ENCODE assay signal across 8 mouse cellular contexts in the genomic region with DNA sequence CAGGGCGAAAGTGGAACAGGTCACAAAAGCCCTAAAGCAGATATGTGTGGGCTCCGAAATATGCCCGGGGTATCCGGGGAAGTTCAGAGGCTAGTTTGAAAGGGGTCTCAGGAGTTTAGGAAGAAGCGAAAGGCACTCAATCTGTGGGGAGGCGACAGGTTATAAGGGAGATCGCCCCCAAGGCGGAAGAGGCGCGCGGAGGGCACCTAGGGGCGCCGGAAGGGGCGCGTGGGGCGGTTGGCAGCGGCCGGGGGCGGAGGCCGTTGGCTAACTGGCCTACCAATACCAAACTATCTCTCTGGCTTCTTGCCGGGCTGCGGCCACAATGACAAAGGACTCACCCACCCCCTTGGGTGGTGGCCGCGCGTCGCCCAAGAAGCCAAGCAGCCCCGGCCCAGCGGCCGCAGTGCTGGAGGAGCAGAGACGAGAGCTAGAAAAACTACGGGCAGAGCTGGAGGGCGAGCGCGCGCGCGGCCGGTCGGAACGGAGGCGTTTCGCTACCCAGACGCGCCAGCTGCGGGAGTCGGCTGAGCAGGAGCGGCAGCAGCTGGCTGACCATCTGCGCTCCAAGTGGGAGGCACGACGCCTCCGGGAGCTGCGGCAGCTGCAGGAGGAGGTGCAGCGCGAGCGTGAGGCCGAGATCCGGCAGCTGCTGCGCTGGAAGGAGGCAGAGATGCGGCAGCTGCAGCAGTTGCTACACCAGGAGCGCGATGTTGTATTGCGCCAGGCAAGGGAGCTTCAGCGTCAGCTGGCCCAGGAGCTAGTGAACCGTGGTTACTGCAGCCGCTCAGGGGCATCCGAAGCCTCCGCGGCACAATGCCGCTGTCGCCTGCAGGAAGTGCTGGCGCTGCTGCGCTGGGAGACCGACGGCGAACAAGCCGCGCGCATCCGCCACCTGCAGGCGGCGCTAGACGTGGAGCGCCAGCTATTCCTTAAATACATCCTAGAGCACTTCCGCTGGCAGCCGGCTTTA. TPM values are rescaled to one million over a fixed set of nuclear protein-coding genes. Genes with fewer than 3 reads are reported as not detected.
DNase-seq lines count a peak whose midpoint lies in the region; ATAC-seq and TF ChIP-seq lines count a peak whose summit lies in the region.

A gene (plus strand): TSS at position 215 of the 973 bp plus-strand sequence.

- TF ChIP-seq CTCF in CH12.LX (conservative IDR thresholded peaks at IDR 0.05 in 1 of 2, IDR thresholded peaks at IDR 0.05 in 1 of 2; ENCODE audit: low read depth in 2 of 2, low read length in 2 of 2): peak; percentile 54 to 97; a peak in 3 of 4 replicates
- peak; percentile 74 for TF ChIP-seq CTCF in heart, postnatal 0 days (IDR thresholded peaks at IDR 0.05; ENCODE audit: low read depth)
- peak; percentile 90 for TF ChIP-seq CTCF in stomach, postnatal 0 days (IDR thresholded peaks at IDR 0.05; ENCODE audit: low read depth)

- DNase-seq in CH12.LX (ENCODE audit: extremely low read depth): peak; percentile 74
- DNase-seq in c-Kit-positive CD71-positive TER-119-positive erythroid progenitor cells, embryonic 14.5 days (ENCODE audit: low spot score): peak; percentile 78
- DNase-seq in heart, postnatal 0 days (ENCODE audit: low spot score): peak; percentile 86
- DNase-seq in kidney, postnatal 36 days: peak; percentile 83 to 93
- DNase-seq in stomach, postnatal 0 days (ENCODE audit: low spot score): peak; percentile 90

- TF ChIP-seq EP300 in CH12.LX (IDR thresholded peaks at IDR 0.05; ENCODE audit: low read length): peak; percentile 19; the same call in 1 of the 2 replicates
- TF ChIP-seq EP300 in heart, postnatal 0 days (IDR thresholded peaks at IDR 0.05; ENCODE audit: low read depth): 0 out of 2 replicates have a peak, but pooled peaks have one; percentile 16
- TF ChIP-seq EP300 in stomach, postnatal 0 days (optimal IDR thresholded peaks at IDR 0.05): no peak

- peak; percentile 88 for ATAC-seq in forebrain, embryonic 12.5 days (ENCODE audit: low FRiP score)
- ATAC-seq in heart, postnatal 0 days (ENCODE audit: insufficient read depth, low read depth): peak; percentile 79
- peak; percentile 60 for ATAC-seq in liver, embryonic 15.5 days (ENCODE audit: insufficient read depth)
- ATAC-seq in neural tube, embryonic 12.5 days (ENCODE audit: low FRiP score, low read depth): peak; percentile 89
- ATAC-seq in stomach, postnatal 0 days (ENCODE audit: low FRiP score, low TSS enrichment): peak; percentile 58

- no peaks in the 10 kb centered on the region for H3K36me3 ChIP-seq in CH12.LX (replicated peaks in 1 of 2; ENCODE audit: control insufficient read depth in 1 of 2, insufficient read depth in 1 of 2, low read length in 1 of 2)
- H3K36me3 ChIP-seq in forebrain, embryonic 12.5 days (replicated peaks): no peaks in the 10 kb centered on the region
- no peaks in the 10 kb centered on the region for H3K36me3 ChIP-seq in heart, postnatal 0 days (replicated peaks; ENCODE audit: control insufficient read depth, insufficient read depth, low read length)
- H3K36me3 ChIP-seq in liver, embryonic 15.5 days (replicated peaks): no peaks in the 10 kb centered on the region
- no peaks in the 10 kb centered on the region; the same call in 1 of the 2 replicates for H3K36me3 ChIP-seq in neural tube, embryonic 12.5 days
- H3K36me3 ChIP-seq in stomach, postnatal 0 days (ENCODE audit: control insufficient read depth, insufficient read depth, low read length): no peaks in the 10 kb centered on the region

- peak within 1 kb of the TSS; percentile 85 for H3K4me2 ChIP-seq in CH12.LX (ENCODE audit: insufficient read depth, low read depth, poor library complexity, severe bottlenecking)
- H3K4me2 ChIP-seq in forebrain, embryonic 12.5 days: peak within 1 kb of the TSS; percentile 95
- H3K4me2 ChIP-seq in heart, postnatal 0 days (ENCODE audit: low read depth, low read length): peak within 1 kb of the TSS; percentile 96
- H3K4me2 ChIP-seq in liver, embryonic 15.5 days: peak within 1 kb of the TSS; percentile 99
- H3K4me2 ChIP-seq in neural tube, embryonic 12.5 days (replicated peaks): peak within 1 kb of the TSS; percentile 81
- peak within 1 kb of the TSS; percentile 100 for H3K4me2 ChIP-seq in stomach, postnatal 0 days (replicated peaks; ENCODE audit: low read depth)

- no peaks in the 10 kb centered on the region for H3K79me2 ChIP-seq in CH12.LX (replicated peaks; ENCODE audit: control insufficient read depth, extremely low read depth, insufficient read depth, poor library complexity, severe bottlenecking)

- under 1% methylated on average over 85 of the region's 85 CpGs for WGBS in forebrain, embryonic 12.5 days
- WGBS in heart, postnatal 0 days: 1% methylated on average over 83 of the region's 85 CpGs
- under 1% methylated on average over 85 of the region's 85 CpGs for WGBS in liver, embryonic 15.5 days (ENCODE audit: insufficient replicate concordance)
- under 1% methylated on average over 85 of the region's 85 CpGs for WGBS in neural tube, embryonic 12.5 days
- WGBS in stomach, postnatal 0 days: under 1% methylated on average over 85 of the region's 85 CpGs

- peaks cover 4 to 26% of the 10 kb centered on the region in 2 experiments for H3K4me1 ChIP-seq in CH12.LX (ENCODE audit: control insufficient read depth in 1 of 2, insufficient read depth in 2 of 2)
- H3K4me1 ChIP-seq in forebrain, embryonic 12.5 days: peaks cover 24% of the 10 kb centered on the region
- H3K4me1 ChIP-seq in heart, postnatal 0 days (ENCODE audit: control insufficient read depth, insufficient read depth): peaks cover 13% of the 10 kb centered on the region
- H3K4me1 ChIP-seq in liver, embryonic 15.5 days (replicated peaks): peaks cover 27% of the 10 kb centered on the region
- peaks cover 17% of the 10 kb centered on the region for H3K4me1 ChIP-seq in neural tube, embryonic 12.5 days
- peaks cover 5% of the 10 kb centered on the region; the same call in 1 of the 2 replicates for H3K4me1 ChIP-seq in stomach, postnatal 0 days (replicated peaks; ENCODE audit: control insufficient read depth, insufficient read depth)

- in situ Hi-C loops in CH12.LX (cut with MboI; ENCODE audit: low pct_ligation_motif_present, low pct_unique_long_range_greater_than_20kb, low sequenced_read_pairs): loop anchor here (5.0 to 10.0 kb wide), 2 partner anchors 74 to 326 kb away; a partner anchor contains a TSS

- dilution Hi-C loops in CH12.LX (cut with MboI; ENCODE audit: extremely low pct_ligation_motif_present, extremely low pct_unique_long_range_greater_than_20kb, low sequenced_read_pairs): no loop called here

- peaks cover 51% of the 10 kb centered on the region for H3K27me3 ChIP-seq in CH12.LX (replicated peaks)
- H3K27me3 ChIP-seq in forebrain, embryonic 12.5 days: peaks cover 20% of the 10 kb centered on the region; the same call in 1 of the 2 replicates
- H3K27me3 ChIP-seq in heart, postnatal 0 days (ENCODE audit: control insufficient read depth, insufficient read depth, low read length): peaks cover 16% of the 10 kb centered on the region
- H3K27me3 ChIP-seq in liver, embryonic 15.5 days: peaks cover 65% of the 10 kb centered on the region
- H3K27me3 ChIP-seq in neural tube, embryonic 12.5 days (replicated peaks): peaks cover 7% of the 10 kb centered on the region; the same call in 1 of the 2 replicates
- no peaks in the 10 kb centered on the region for H3K27me3 ChIP-seq in stomach, postnatal 0 days (ENCODE audit: control insufficient read depth, insufficient read depth, low read length)

- H3K4me3 ChIP-seq in CH12.LX (replicated peaks in 1 of 3; ENCODE audit: low read depth in 2 of 3, low read length in 2 of 3, poor library complexity in 1 of 3): peak within 1 kb of the TSS; percentile 45 to 75 (median 74)
- peak within 1 kb of the TSS; percentile 55 for H3K4me3 ChIP-seq in forebrain, embryonic 12.5 days (replicated peaks)
- peak within 1 kb of the TSS; percentile 58 for H3K4me3 ChIP-seq in heart, postnatal 0 days (ENCODE audit: low read depth, low read length)
- H3K4me3 ChIP-seq in liver, embryonic 15.5 days (replicated peaks): peak within 1 kb of the TSS; percentile 67
- peak within 1 kb of the TSS; percentile 54 for H3K4me3 ChIP-seq in neural tube, embryonic 12.5 days
- peak within 1 kb of the TSS; percentile 57 for H3K4me3 ChIP-seq in stomach, postnatal 0 days (ENCODE audit: low read depth, low read length)

- peaks cover 7% of the 10 kb centered on the region for H3K9me3 ChIP-seq in CH12.LX (replicated peaks; ENCODE audit: low read length)
- H3K9me3 ChIP-seq in forebrain, embryonic 12.5 days: no peaks in the 10 kb centered on the region
- H3K9me3 ChIP-seq in heart, postnatal 0 days (replicated peaks; ENCODE audit: control insufficient read depth, low read length): no peaks in the 10 kb centered on the region
- no peaks in the 10 kb centered on the region for H3K9me3 ChIP-seq in liver, embryonic 15.5 days (replicated peaks)
- no peaks in the 10 kb centered on the region for H3K9me3 ChIP-seq in neural tube, embryonic 12.5 days
- no peaks in the 10 kb centered on the region for H3K9me3 ChIP-seq in stomach, postnatal 0 days (ENCODE audit: control insufficient read depth, low read length)

- peak within 1 kb of the TSS; percentile 36 for H3K27ac ChIP-seq in CH12.LX (ENCODE audit: insufficient read depth, low read depth)
- H3K27ac ChIP-seq in forebrain, embryonic 12.5 days: peak within 1 kb of the TSS; percentile 94
- H3K27ac ChIP-seq in heart, postnatal 0 days (ENCODE audit: low read depth): no peak within 1 kb of the TSS
- no peak within 1 kb of the TSS for H3K27ac ChIP-seq in liver, embryonic 15.5 days (replicated peaks)
- peak within 1 kb of the TSS; percentile 82 for H3K27ac ChIP-seq in neural tube, embryonic 12.5 days
- H3K27ac ChIP-seq in stomach, postnatal 0 days (replicated peaks): peak within 1 kb of the TSS; percentile 4; the same call in 1 of the 2 replicates

- peak within 1 kb of the TSS; percentile 47; the same call in 1 of the 2 replicates for H3K9ac ChIP-seq in CH12.LX (ENCODE audit: insufficient read depth, low read depth)
- peak within 1 kb of the TSS; percentile 65 for H3K9ac ChIP-seq in forebrain, embryonic 12.5 days
- peak within 1 kb of the TSS; percentile 53 for H3K9ac ChIP-seq in heart, postnatal 0 days (replicated peaks; ENCODE audit: low read depth, low read length)
- peak within 1 kb of the TSS; percentile 48 for H3K9ac ChIP-seq in liver, embryonic 15.5 days
- H3K9ac ChIP-seq in neural tube, embryonic 12.5 days: peak within 1 kb of the TSS; percentile 65
- H3K9ac ChIP-seq in stomach, postnatal 0 days (ENCODE audit: low read length): peak within 1 kb of the TSS; percentile 61

- TF ChIP-seq RAD21 in CH12.LX (IDR thresholded peaks at IDR 0.05; ENCODE audit: low read depth, low read length): peak; percentile 39

- peak; percentile 21; the same call in 1 of the 2 replicates for TF ChIP-seq POLR2A in CH12.LX (IDR thresholded peaks at IDR 0.05; ENCODE audit: low read depth, low read length)

RNA-seq across cellular contexts. Expression of the gene that starts here (rescaled TPM):
- total RNA-seq in CH12.LX (2012; rRNA removed): 0.21 and 0.34 TPM in 2 replicates
- total RNA-seq in CH12.LX (2014; rRNA removed): 0.09 TPM in 1 of 2 replicates, not detected in the other
- polyA plus RNA-seq in CH12.LX (2012; ENCODE audit: insufficient read length, low read depth): 0.06 and 0.08 TPM in 2 replicates
- 1.9 and 2.1 TPM in 2 replicates for polyA plus RNA-seq in forebrain, embryonic 12.5 days (2016; fragmentation: Nextera tagmentation; extraction: Ambion mirVana)
- total RNA-seq in heart, postnatal 0 days (2014; rRNA removed; ENCODE audit: low replicate concordance): 0.15 and 0.61 TPM in 2 replicates
- 0.11 and 0.14 TPM in 2 replicates for polyA plus RNA-seq in heart, postnatal 0 days (2015; fragmentation: Nextera tagmentation; extraction: Ambion mirVana)
- 0.06 and 0.09 TPM in 2 replicates for polyA plus RNA-seq in liver, embryonic 15.5 days (2015; fragmentation: Nextera tagmentation; extraction: Ambion mirVana)
- polyA plus RNA-seq in neural tube, embryonic 12.5 days (2016; fragmentation: Nextera tagmentation; extraction: Ambion mirVana): 1.8 and 2.1 TPM in 2 replicates
- polyA plus RNA-seq in stomach, postnatal 0 days (2015; fragmentation: Nextera tagmentation; extraction: Ambion mirVana): 0.18 TPM in 2 replicates

Comparison
In these comparisons a context has a peak if more than half of its experiments do, and no peak if none do; other contexts are left out.
1. Peak in DNase-seq, H3K4me3 ChIP-seq, H3K27ac ChIP-seq, H3K9ac ChIP-seq and H3K4me2 ChIP-seq in CH12.LX; RNA of the gene not detected or under 1 TPM.
2. Peak in DNase-seq, ATAC-seq, H3K4me3 ChIP-seq, H3K9ac ChIP-seq and H3K4me2 ChIP-seq in heart, postnatal 0 days; RNA of the gene not detected or under 1 TPM.
3. Peak in ATAC-seq, H3K4me3 ChIP-seq, H3K9ac ChIP-seq and H3K4me2 ChIP-seq in liver, embryonic 15.5 days; RNA of the gene not detected or under 1 TPM.
4. Peak in DNase-seq, ATAC-seq, H3K4me3 ChIP-seq, H3K27ac ChIP-seq, H3K9ac ChIP-seq and H3K4me2 ChIP-seq in stomach, postnatal 0 days; RNA of the gene not detected or under 1 TPM.
5. H3K27ac ChIP-seq: peak in forebrain, embryonic 12.5 days (single experiment) and neural tube, embryonic 12.5 days (single experiment); none in heart, postnatal 0 days (single experiment) and liver, embryonic 15.5 days (single experiment).
6. Peak in every context shown above with its lines, with median percentiles within 50 percentile points of each other: DNase-seq, H3K4me2 ChIP-seq, H3K4me3 ChIP-seq, H3K9ac ChIP-seq, CTCF ChIP-seq and ATAC-seq.